Mouse (Mus musculus) gastrocnemius, postnatal 10 days (tissue): Measurements from ENCODE around the gene Aff1. TPM values are rescaled to one million over a fixed set of nuclear protein-coding genes. Genes with fewer than 3 reads are reported as not detected.
A peak's percentile ranks its signal among the peaks of the same experiment; 100 is the strongest.

ENCODE experiments used
- DNase-seq: peaks from one replicate; pipeline ENCODE4 v3.0.0; 2021; ENCODE audit warnings: mixed read lengths
- total RNA-seq, 2 experiments: library from RNA; stranded (reverse); gene quantifications; 2 replicates each; pipeline ENCODE4 v1.2.3; 2021

Gene Aff1
- total RNA-seq, 2 experiments from 2014 or later = 30.0 to 31.5 TPM

DNA sequence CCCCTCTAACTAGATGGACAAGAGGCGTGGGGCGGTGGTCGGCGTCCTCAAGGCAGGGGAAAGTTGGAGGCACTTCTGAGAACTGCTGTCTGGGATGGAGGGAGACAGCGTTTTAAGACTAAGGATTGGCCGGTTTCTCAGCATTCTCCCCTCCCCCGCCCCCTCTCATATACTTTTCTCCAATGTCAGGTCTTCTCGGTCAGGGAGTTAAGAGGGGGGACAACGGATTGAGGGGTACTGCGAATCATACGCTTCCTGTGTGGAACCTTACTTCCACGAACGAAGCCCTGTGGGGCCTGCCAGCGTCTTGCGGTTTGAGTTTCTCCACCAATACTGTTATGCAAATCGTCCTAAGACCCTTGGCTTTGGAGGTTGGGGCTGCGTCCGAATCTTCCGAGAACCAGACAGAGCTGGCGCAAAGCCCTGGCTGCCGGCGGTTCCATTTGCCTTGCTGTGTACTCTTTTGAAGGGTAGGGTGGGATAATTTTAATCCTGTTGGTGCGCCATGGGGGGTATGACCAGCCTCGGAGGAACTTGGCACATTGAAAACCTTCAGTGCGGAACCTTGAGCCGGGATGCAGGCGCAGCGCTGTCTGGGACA, 967 bp downstream of the Aff1 start:
- peak; percentile 14 for DNase-seq

DNA sequence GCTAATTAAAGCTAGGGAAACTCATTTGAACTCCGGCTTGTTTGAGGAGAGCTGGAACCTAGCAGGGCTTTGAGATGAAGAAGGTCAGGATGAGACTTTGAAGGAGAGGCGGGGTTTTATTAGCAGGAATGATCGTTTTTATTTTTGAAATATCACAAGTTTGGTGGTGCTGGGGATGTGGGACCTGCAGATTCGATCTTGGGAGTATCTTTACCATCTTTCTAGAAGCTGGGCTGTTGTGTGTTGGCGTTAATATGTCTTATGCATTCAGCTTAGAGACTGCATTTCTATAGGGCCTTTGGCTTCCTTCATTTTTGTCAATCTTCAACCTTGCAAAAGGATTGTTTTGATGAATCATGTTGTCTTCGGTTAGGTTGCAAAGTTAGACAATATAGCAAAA, 1.9 kb downstream of the Aff1 start:
- DNase-seq = no peak

DNA sequence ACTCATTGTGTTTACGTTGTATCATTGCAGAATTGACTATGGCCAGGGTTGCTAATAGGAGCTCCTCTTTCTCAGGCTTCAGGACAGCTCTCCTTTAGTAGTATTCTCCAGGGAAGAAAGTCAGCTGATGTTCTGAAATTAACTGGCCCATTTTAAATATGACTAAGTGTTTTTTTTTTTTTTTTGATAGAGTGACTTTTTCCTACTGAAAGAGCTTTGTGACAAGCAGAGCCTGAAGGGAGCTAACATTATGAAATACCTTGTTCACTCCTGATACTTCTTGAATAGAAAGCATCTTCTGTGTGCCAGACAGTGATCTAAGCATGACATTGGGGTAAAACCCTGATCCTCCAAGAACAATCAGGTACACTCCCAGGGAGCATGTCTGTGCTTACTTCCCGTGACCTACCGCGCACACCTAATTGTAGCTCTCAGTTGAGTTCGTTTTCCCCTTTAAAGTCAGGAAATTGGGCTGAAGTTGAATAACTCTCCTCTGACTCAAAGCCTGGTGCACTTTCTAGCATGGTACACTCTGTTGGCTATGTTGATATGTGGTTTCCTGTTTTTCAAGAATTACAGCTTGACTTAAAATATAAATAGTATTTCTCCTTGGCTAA, 5.8 kb downstream of the Aff1 start:
- no peak for DNase-seq

DNA sequence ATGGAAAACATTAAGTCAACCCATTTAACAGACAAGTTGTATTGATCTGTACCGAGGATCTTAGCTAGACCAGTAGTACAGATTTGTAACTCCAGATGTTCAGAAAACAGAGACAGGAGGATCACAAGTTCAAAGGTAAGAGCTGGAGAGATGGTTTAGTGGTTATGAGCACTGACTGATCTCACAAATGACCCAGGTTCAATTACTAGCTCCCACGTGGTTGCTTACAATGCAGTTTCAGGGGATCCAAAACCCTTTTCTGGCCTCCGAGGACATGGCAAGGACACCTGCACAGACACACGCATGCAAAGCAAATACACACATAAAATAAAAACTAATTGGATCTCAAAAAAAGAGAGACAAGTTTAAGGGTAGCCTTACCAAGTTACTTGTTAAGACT, 6.4 kb downstream of the Aff1 start:
- no peak for DNase-seq

DNA sequence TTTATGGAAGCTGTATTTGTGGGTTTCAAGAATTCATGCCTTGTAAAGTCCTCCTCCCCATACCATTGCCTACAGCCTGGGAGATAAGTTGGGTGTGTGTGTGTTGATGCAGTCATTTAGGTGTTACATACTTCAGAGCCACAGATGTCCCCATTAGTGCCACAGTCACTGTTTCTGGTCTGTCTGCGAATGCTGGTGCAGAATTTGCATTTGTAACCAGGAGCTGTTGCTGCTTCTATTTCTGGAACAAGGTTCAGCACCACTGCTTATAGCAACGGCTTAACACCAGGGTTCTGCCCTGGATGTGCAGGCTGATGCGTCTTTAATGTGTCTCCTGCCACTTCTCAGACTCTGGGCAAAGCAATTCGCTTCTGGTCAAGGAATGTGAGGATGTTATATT, 7.4 kb downstream of the Aff1 start:
- DNase-seq = no peak

DNA sequence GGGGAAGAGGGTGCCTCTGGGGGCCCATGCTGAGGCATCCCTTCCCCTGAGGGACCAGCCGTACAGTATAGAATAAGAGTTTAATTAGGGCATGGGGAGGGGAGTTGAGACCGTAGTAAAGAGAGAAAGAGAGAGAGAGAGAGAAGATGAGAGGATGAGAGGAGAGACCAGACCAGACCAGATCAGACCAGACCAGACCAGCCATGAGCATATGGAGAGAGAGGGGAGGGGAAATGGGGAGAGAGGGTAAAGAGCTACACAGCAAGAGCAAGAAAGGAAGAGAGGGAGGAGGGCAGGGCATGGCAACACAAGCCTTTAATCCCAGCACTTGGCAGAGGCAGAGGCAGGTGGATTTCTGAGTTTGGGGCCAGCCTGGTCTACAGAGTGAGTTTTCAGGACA, 8.5 kb downstream of the Aff1 start:
- no peak for DNase-seq

DNA sequence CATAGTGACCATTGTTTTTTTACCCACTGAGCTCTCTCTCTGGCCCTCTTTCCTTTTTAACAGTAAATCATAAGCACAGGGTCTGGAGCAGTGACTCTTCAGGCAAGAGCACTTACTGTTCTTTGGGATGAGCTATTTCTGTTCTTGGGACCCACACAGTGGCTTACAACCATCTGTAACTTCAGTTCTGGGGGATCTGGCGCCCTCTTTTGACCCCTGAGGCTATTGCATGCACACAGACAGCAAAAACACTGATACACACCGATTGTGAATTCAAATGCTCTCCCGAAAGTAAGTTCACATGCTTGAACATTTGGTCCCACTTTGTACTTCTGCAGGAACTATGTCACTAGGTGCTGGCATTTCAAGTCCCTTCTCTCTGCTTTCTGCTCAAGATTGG, 9.3 kb downstream of the Aff1 start:
- no peak for DNase-seq

DNA sequence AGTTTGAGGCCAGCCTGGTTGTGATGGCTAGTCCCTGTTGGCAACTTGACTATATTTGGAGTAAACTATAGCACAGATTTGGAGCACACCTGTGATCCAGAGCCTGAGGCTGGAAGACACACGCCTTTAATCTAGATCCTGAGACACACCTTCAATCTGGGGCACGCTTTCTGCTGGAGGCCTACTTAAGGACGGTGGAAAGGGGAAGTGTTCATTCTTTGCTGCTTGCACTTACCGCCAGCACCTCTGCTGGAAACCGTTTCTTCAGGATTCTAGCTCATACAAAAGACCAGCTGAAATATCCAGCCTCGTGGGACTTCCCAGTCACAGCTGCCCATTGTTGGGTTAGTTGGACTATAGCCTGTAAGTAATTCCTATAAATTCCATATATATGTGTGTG, 10.4 kb downstream of the Aff1 start:
- no peak for DNase-seq

DNA sequence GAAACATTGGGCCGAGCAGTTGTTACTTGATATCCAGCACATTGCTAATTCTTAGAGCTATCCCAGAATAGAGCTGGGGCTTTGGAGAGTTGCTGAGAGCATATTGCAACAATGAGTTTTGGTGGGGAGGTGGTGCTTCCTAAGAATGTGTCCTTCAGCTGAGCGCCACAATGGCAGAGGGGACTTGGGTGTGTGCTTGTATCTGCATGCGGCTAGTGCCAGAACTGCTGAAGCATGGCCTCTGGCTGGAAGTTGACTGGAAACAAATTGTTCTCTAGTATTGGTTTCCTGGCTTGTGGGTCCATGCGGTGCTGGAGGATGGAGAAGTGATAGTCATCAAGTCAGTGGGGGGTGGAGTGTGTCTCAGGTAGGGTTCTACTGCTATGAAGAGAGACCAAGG, 13.2 kb downstream of the Aff1 start:
- no peak for DNase-seq

DNA sequence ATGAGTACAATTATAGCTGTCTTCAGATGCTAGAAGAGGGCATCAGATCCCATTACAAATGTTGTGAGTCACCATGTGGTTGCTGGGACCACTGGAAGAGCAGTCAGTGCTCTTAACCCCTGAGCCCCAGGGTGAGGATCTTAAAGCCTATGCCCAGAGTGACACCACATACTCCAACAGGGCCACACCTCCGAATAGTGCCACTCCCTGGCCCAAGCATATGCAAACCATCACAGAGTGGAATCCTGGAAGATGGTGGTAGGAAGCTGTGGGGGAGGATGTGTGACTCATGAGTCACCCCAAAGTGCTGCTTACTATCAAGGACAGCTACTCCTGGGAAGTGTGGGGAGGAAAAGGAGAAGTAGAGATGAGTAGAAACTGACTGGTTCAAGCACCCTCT, 13.7 kb downstream of the Aff1 start:
- no peak for DNase-seq

DNA sequence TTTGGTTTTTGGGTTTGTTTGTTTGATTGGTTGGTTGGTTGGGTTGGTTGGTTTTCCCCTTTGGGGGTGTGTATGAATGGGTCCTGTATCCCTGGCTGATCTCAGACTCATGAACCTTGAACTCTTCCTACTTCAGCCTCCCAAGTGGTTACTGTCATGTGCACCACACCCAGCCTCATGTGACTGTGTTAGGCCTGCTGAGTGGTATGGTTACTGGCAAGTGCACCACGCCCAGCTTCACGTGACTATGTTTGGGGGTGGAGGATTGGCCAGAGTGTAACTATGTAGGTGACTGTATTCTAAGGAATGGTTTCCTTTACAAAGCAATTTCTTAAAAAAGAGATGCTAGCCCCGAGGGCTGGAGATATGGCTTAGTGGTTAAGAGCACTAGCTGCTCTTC, 16.9 kb downstream of the Aff1 start:
- DNase-seq = no peak

DNA sequence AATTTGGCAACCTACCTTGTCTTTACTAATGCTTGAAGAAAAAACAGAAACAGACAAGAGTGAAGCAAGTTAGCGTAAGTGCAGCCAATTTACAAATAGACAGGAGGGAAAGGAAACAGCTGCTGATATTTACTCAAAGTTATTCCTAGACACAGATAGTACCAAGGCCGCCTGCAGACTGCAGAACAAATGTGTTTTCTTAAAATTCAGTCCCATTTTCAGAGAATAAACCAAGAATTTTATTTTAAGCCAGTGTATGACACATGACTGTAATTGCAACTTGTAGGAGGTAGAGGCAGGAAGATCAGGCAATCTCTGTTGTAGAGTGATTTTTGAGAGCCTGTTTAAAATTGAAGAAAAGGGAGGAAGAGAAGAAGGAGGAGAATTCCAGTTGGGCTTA, 19.7 kb downstream of the Aff1 start:
- no peak for DNase-seq

DNA sequence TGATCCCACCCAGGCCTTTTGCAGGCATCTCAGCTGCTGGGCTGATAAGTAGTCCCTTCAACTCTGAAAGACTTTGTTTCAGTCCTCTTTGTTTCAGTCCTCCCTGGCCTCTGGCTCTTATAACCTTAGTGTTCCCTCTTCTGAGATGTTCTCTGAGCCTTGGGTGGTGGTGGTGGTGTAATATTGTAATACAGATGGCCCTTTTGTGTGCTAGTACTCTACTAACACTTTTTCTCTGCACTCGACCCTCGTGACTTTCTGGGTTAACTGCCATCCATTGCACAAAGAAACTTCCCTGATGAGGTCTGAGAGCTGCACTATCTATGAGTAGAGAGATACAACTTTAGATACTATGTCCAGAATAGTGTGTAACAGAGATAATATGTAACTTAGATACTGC, 21.2 kb downstream of the Aff1 start:
- no peak for DNase-seq

DNA sequence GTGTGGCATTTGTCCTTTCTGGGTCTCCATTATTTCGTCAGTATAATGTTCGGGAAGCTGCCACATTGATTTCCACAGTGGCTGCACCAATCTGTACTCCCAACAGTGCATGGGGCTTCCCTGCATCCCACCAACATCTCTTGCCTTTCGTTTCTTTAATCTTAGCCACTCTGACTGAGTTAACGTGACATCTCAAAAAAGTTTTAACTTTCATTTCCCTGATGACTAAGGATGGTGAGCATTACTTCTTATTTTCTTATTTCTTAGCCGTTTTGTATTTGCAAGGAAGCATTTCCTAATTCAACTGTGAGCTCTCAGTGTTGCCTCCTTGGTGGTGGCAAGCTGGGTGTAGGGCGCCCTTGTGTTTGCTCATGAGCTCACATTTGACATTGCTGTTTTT, 22.8 kb downstream of the Aff1 start:
- no peak for DNase-seq

DNA sequence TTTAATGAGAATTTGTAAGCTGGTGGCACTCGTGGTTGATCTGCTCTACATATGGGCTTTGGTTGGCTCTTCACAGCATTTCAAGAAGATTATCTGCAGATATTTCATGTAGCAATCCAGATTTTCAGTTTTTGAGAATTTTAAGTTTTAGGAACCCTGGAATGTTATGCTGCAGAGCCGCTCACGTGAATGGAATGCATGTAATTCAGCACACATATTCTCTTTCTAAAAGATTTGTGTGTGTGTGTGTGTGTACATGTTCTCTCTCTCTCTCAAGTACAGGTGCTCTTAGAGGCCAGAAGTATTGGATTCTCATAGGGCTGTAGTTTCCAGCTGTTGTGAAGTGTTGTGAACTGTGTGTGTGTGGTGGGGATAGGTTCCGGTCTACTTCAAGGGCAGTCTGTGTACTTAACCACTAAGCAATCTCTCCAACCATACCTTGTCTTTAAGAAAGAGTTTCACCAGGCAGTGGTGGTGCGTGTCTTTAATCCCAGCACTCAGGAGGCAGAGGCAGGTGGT, 24.7 kb downstream of the Aff1 start:
- no peak for DNase-seq

DNA sequence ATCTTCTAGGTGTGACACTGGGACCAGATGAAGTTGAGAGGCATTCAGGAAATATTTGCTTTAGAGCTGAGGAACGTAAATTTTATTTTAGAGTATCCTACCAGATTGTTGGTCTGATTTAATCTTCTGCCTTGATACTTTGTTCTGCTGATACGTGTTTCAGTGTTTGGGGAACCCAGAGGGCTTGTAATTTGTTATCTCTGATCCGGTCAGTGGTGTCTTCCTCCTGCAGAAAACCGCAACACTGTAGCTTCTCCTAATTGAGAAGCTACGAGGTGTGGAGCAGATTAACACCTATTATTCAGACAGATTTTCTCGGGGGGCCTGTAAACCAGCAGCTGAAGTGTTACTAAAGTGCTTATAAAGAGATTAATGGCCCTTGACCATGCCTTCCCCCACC, 27.0 kb downstream of the Aff1 start:
- no peak for DNase-seq

DNA sequence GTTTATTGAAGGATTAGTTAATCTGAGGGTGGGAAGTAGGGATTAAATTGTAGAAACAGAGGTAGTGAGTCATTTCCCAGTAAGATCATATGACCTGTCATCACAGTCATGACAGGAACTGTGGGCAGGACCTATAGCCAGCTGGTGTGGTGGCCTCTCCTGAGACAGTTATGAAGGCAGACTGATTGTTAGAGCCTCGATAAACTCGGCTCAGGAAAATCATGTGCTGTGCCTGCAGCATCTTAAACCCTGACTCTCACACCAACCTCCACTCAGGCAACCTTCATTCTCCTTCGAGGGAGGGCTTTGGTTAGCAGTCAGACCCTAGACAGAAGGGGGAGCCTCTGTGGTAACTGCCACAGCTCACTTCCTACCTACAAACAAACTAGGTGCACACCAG, 27.7 kb downstream of the Aff1 start:
- DNase-seq = no peak

DNA sequence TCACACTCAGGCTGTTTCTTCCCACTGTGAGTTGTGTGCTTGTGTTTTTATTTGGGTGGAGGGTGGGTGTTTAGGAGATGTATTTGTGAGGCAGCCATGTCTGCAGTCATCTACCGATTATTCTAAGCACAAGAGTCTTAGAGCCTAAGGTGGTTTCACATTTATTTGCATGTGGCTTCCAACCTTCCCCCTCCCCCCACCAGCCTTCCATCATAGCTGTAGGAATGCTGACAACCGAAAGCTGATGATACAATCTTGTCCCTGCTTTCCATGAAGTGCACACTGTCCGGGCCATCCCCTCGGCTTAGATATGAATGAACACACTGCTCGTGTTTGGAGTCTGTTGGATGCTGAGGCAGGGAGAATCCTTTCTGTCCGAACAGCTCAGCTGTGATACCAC, 28.8 kb downstream of the Aff1 start:
- no peak for DNase-seq

DNA sequence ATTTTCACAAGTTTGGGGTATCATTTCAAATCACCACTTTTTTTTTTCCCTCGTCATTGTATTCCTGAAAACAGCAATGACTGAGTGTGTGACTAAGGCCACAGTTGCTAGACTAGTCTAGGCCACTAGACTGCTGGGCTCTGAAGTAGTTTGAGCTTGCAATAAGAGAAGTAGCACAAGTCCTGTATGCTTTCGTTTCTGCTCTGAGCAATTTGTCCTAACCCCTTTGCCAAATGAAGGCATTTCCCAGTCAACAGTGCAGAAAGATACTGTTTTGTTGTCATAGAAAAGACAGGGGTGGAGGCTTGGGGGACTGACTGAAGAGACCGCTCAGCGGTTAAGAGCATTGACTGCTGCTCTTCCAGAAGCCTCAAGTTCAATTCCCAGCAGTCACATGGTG, 29.3 kb downstream of the Aff1 start:
- no peak for DNase-seq

DNA sequence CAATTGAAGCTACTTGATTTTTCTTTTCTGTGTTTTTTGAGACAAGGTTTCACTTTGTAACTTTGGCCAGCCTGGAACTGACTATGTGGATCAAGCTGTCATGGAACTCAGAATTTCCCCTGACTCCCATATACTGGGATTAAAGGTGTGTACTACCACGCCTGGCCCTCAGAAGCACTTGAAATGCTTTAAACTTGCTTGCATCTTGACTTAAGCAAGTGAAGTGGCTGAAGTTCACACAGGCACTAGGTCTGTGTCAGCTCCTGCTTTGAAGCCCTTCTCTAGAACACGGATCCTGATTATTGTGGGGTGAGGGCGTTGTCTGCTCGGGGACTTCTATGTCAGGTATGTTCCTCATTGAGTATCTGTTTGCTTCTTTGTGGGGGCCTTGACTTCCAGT, 30.5 kb downstream of the Aff1 start:
- no peak for DNase-seq

DNA sequence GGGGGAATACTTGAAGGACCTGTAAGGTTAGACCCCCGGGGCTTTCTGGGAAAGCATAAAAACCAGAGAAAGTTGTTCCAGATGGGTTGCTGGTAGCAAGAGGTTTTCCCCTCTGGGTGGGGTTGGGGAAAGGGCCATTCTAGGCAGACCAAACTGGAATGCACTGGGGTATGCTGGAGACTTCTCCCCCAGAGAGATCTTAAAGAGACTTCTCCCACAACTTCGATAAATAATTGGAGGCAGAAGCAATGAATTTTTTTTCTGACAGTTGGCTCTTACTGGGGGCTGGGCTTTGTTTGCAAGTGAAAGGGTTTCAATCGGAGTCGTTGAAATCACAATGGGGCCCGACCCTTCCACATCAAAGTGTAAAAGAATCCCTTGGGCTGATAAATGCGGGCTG, 32.2 kb downstream of the Aff1 start:
- DNase-seq = no peak

DNA sequence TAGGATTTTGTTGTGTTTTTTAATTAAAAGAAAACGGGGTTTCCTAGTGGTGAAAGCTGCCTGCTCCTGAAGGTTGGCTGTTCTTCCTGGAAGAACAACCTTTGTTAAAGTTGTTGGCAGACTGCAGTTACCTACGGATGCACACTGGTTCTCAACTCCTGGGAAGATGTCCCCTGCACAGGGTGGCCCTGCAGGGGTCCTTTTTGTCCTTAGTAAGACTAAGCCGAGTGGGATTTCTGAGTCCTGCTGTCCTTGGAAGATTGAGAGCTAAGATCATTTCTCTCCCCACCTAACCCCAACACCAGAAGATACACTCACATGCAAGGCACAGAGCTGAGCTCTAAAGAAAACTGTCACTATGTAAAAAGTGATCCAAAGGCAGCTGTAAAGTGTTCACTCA, 32.6 kb downstream of the Aff1 start:
- DNase-seq = no peak

DNA sequence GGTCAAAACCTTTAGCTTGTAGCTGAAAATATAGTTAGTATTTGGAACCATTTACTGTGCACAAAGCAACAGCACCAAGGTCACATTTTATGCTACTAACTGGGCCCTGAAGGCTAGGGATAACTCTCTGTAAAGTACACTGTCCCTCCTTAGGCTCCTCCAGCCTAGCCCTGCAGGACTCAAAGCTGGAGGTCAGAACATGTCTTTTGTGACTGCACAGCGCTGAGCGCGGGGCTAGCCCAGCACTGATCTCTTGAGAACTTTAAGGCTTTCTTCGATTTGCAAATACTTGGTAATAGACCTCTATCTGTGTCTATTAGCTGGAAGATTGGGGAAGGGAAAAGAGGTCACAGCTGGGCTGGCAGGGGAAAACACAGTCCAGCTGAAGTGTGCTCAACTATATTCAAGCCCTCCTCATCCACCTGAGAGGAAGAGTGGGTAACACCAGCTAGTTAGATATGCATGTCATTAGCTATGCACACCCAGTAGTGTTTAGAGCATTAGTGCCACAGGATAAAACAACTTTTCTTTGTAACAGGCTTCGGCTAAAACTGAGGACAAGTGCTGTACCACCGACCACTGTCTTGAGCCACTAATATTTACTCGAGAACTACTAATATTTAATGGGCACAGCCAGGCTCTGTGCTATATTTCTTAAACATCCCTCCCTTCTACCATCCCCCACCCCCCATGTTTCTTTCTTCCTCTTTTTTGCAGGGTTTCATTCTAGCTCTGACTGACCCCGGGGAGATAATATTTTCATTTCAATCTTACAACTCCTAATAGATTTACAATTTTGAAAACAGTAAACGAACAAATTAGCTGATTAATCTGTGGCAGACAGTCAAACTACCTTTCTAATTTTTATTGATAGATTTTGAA, 33.3 kb downstream of the Aff1 start:
- no peak for DNase-seq
